Mouse (Mus musculus) testis, postnatal 14 days (tissue): ENCODE data around the gene Bola2.
"Not testable (repeated sequence)": the region's sequence is repeated elsewhere in the genome, so short reads cannot be mapped to it uniquely, and the experiment has no call there.

Experiments
- DNase-seq: peaks from one replicate; pipeline ENCODE4 v3.0.0; 2021; ENCODE audit warnings: low spot score

Bola2 gene

GRCm38 (mm10) chr7:126708175-126708952 lies 13.2 kb downstream of the Bola2 start:
- no peak for DNase-seq

- DNase-seq = no peak
Measured at GRCm38 (mm10) chr7:126710266-126710665, 15.1 kb downstream of the Bola2 start.

GRCm38 (mm10) chr7:126711910-126712309 lies 16.7 kb downstream of the Bola2 start:
- DNase-seq = no peak

GRCm38 (mm10) chr7:126715679-126716078 lies 20.5 kb downstream of the Bola2 start:
- DNase-seq = no peak

- DNase-seq = no peak
Measured at GRCm38 (mm10) chr7:126717566-126717965, 22.4 kb downstream of the Bola2 start.

GRCm38 (mm10) chr7:126718787-126719337 lies 23.7 kb downstream of the Bola2 start:
- no peak for DNase-seq

GRCm38 (mm10) chr7:126721635-126722034 lies 26.4 kb downstream of the Bola2 start:
- DNase-seq = no peak

- no peak for DNase-seq
Measured at GRCm38 (mm10) chr7:126725077-126725476, 29.9 kb downstream of the Bola2 start.

- DNase-seq = no peak
Measured at GRCm38 (mm10) chr7:126725667-126726066, 30.5 kb downstream of the Bola2 start.

GRCm38 (mm10) chr7:126730256-126730789 lies 35.1 kb downstream of the Bola2 start:
- DNase-seq = not testable (repeated sequence)

- no peak for DNase-seq
Measured at GRCm38 (mm10) chr7:126736122-126736521, 40.9 kb downstream of the Bola2 start.

GRCm38 (mm10) chr7:126739551-126739950 lies 44.4 kb downstream of the Bola2 start:
- DNase-seq = no peak

GRCm38 (mm10) chr7:126740132-126740735 lies 45.0 kb downstream of the Bola2 start:
- no peak for DNase-seq

GRCm38 (mm10) chr7:126740977-126741376 lies 45.8 kb downstream of the Bola2 start:
- no peak for DNase-seq

- no peak for DNase-seq
Measured at GRCm38 (mm10) chr7:126741452-126741851, 46.3 kb downstream of the Bola2 start.

- no peak for DNase-seq
Measured at GRCm38 (mm10) chr7:126741964-126742482, 46.8 kb downstream of the Bola2 start.

GRCm38 (mm10) chr7:126746066-126746465 lies 50.9 kb downstream of the Bola2 start:
- DNase-seq = no peak

GRCm38 (mm10) chr7:126746798-126747197 lies 51.6 kb downstream of the Bola2 start:
- DNase-seq = no peak

GRCm38 (mm10) chr7:126748824-126749223 lies 53.6 kb downstream of the Bola2 start:
- no peak for DNase-seq
